Mouse (Mus musculus) ES-Bruce4 (cell line): ENCODE measurements around the gene Tekt1. TPM values are rescaled to one million over a fixed set of nuclear protein-coding genes. Genes with fewer than 3 reads are reported as not detected.

Source experiments
- H3K27ac ChIP-seq: 2 replicates; pipeline ENCODE4 v1.5.1; 2012; ENCODE audit warnings: low read length, inconsistent platforms; ENCODE audit not compliant: insufficient read depth
- H3K27me3 ChIP-seq: 2 replicates; pipeline ENCODE4 v1.6.1; 2012; ENCODE audit warnings: mild to moderate bottlenecking, low read length, inconsistent platforms; ENCODE audit not compliant: control insufficient read depth, poor library complexity, insufficient read depth, severe bottlenecking
- H3K36me3 ChIP-seq: 2 replicates; pipeline ENCODE4 v1.6.1; 2012; ENCODE audit warnings: inconsistent platforms, mild to moderate bottlenecking, low read length, moderate library complexity; ENCODE audit not compliant: control insufficient read depth, poor library complexity, insufficient read depth, severe bottlenecking
- H3K4me1 ChIP-seq: one replicate; pipeline ENCODE4 v1.8.1; 2011; ENCODE audit warnings: low read length; ENCODE audit not compliant: control insufficient read depth, insufficient read depth
- H3K4me3 ChIP-seq: 2 replicates; pipeline ENCODE4 v1.5.1; 2011; ENCODE audit warnings: low read depth, mild to moderate bottlenecking, low read length
- H3K9ac ChIP-seq: 2 replicates; pipeline ENCODE4 v1.6.1; 2012; ENCODE audit warnings: low read depth, mild to moderate bottlenecking, inconsistent platforms; ENCODE audit not compliant: poor library complexity, severe bottlenecking
- H3K9me3 ChIP-seq: replicated peaks from 2 replicates; pipeline ENCODE4 v1.6.1; 2012; ENCODE audit warnings: mild to moderate bottlenecking, low read length, inconsistent platforms; ENCODE audit not compliant: control insufficient read depth, poor library complexity, insufficient read depth, severe bottlenecking
- CTCF ChIP-seq: IDR thresholded peaks from one replicate; pipeline ENCODE4 v1.8.1; 2011; ENCODE audit warnings: low read depth, low read length
- EP300 ChIP-seq: IDR thresholded peaks from 2 replicates; pipeline ENCODE4 v1.6.1; 2011; ENCODE audit warnings: low read depth, low read length; ENCODE audit not compliant: insufficient read depth
- POLR2A ChIP-seq: IDR thresholded peaks from one replicate; pipeline ENCODE4 v1.8.1; 2011; ENCODE audit warnings: low read length; ENCODE audit not compliant: insufficient read depth
- polyA plus RNA-seq: library from polyadenylated mRNA; stranded (reverse); fragments of >200 nt; gene quantifications from 2 replicates; pipeline ENCODE4 v1.2.4, GENCODE M21; 2011; ENCODE audit warnings: low read depth; ENCODE audit not compliant: missing spikeins, insufficient read depth, insufficient read length

Tekt1 gene
- polyA plus RNA-seq, 1 experiment, result 0.87 TPM

DNA sequence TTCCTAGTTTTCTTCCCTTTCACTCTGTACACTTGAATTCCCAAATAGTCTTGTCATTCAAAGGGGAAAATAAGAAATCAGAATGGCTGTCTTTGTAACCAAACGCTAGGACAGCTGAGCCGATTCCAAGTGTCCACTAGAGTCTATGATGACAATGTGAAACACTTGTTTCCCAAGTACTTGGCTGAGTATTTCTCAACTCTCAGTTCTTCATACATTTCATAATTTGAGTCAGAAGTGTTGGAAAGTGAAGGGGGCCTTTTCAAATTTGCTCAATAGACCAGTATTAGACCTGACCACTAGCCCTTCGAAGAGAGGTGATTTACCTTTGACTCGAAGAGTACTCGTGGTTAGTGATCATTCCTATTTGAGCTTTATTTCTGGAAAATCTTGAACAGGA, 2.3 kb upstream of the Tekt1 start:
- H3K27ac ChIP-seq, result no peak overlapping the region
- H3K9me3 ChIP-seq, result no peaks in the 10 kb centered on the region
- H3K27me3 ChIP-seq, result no peaks in the 10 kb centered on the region
- H3K4me1 ChIP-seq, result no peaks in the 10 kb centered on the region
- H3K4me3 ChIP-seq, result no peak overlapping the region
- TF ChIP-seq POLR2A (no peak), EP300 (no peak), CTCF (no peak)
- no peaks in the 10 kb centered on the region for H3K36me3 ChIP-seq
- no peak overlapping the region for H3K9ac ChIP-seq

DNA sequence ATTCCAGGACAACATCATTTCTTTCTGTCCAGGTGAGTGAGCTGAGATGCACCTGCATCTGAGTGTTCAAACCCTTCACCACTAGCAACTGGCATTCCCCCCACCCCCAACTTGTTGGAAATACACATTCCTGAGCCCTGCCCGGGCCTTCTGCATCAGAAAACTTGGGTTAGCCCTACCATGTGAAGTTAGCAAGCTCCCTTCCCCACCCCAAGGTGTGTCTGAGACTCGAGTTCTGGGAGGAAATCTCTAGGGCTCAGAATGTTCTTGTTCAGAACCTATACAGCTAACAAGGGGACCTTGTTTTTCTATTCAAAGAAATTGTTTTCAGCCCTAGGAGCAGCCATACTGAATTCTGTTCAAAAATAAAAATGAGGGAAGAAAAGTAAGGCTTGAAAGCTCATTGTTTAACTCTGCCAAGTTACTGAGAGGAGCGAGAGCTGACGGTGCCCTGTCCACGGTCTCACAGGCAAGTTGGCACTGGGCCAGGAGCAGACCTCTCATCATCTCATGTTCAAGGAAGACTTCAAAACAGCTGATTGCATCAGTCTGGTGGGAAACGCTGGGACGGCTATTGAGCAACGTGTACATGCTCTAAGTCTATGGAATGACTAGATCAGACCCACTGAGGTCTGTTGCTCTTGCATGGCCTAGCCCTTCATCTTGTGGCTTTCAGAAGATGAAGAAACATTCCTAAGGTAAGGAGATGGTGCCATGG, 1.4 kb upstream of the Tekt1 start:
- H3K9ac ChIP-seq, result no peak overlapping the region

DNA sequence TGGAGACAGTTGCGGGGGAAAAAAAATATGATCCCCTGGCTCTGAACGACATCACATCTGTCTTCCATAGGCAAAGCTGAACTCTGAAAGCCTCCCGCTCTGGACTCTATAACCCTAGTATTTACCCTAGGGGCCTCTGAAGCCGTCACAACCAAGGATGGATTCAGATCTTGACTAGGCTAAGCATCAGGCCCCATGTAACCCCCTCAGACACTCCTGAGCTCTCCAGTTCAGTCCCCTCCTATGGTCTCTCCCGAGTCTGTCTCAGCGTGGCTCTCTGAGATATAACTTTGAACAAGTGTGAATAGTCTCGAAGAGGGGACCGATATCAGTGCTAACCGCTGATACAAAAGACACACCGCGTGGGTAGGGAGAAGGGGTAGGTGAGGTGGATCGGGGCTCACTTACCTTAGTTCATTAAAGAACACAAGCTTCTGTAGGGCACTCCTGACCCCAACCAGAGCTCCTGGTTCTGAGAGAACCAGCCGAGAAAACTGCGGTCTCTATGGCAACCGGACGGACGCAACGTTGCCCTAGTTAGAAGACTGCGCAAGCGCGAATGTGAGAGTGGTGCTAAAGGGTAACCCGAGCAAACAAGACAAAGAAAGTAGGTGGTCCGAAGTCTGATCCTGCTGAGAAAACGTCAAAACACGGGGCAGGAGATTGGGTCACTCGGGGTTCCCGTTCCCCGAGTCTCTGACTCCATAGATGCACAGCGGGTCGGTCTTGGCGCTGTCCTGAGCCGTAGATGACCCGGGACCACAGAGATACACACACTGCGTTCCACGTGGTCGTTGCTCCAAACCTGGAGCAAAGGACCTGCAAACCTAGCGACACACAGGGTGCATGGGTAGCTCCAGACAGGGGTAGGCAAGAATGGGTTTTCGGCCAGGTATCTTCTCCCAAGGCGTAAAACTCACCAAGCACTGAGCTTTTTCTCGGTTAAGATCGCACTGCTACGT, 576 bp downstream of the Tekt1 start:
- H3K9me3 ChIP-seq, result no peaks in the 10 kb centered on the region
- no peaks in the 10 kb centered on the region for H3K4me1 ChIP-seq
- H3K27ac ChIP-seq, result no peak overlapping the region
- H3K9ac ChIP-seq, result no peak overlapping the region
- no peaks in the 10 kb centered on the region for H3K27me3 ChIP-seq
- peak overlapping the region; percentile 18 for H3K4me3 ChIP-seq
- no peak for TF ChIP-seq POLR2A
- H3K36me3 ChIP-seq, result no peaks in the 10 kb centered on the region

More for the DNA sequence above, 1.4 kb upstream of the Tekt1 start:
- Histone ChIP-seq H3K9me3 (no peaks in the 10 kb centered on the region), H3K27ac (no peak overlapping the region), H3K4me3 (no peak overlapping the region), H3K4me1 (no peaks in the 10 kb centered on the region), H3K27me3 (no peaks in the 10 kb centered on the region), H3K36me3 (no peaks in the 10 kb centered on the region)
- TF ChIP-seq CTCF (no peak), POLR2A (no peak), EP300 (no peak)

DNA sequence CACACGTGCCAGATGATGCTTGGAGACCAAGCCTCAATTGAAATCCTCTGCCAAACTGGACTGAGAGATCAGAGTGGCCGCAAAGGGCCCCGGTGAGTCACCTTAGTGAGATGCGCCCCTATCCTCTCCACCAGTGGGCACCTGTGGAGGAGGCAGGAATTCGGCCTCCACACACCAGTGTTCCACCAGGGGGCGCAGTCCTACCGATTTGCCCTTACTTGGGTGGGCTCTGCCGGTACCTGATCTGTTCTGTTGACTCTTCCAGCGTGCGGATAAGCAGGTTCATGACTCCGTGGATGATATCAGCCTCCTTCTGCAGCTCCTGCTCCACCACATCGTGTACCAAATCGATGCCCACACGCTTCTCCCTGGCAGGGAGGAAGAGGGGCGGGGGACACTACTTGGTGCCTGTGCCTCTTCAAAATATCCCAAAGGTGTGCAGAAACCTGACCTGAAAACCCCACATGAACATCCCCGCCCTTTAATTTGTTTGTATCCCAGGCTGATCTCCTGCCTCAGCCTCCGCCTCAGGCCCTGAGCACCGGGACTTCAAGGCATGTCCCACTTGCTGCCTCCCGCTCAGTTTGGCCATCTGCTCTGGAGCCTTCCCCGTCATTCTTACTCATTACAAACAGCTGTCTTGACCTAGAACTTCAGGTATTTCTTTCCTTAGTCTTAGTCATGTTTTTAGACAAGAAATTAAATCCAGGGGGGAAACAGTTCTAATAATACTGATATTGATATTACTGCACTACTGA, 7.1 kb downstream of the Tekt1 start:
- no peaks in the 10 kb centered on the region for H3K27me3 ChIP-seq
- peak overlapping the region; percentile 6; the same call in 1 of the 2 replicates for H3K4me3 ChIP-seq
- peaks cover 2% of the 10 kb centered on the region for H3K4me1 ChIP-seq
- TF ChIP-seq EP300, result no peak
- peak; percentile 97 for TF ChIP-seq CTCF
- no peaks in the 10 kb centered on the region for H3K9me3 ChIP-seq
- H3K36me3 ChIP-seq, result no peaks in the 10 kb centered on the region
- H3K27ac ChIP-seq, result no peak overlapping the region
- H3K9ac ChIP-seq, result no peak overlapping the region

DNA sequence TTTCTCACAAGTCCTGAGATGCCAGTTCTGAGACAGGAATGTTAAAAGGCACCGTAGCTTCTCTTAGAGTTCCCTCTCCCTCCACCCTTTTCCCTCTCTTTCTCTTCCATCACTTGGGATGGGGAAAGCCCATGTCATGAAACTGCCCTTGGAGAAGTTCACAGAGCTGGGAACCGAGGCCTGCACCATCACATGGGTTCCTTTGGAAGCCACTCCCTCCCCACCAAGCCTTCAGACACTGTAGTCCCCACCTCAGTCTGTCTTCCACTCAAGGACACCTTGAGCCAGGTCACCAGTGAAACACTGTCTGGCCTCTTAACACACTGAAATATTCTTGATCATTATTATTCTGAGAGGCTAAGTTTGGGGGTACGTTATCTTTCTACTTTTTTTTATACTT, 9.1 kb downstream of the Tekt1 start:
- Histone ChIP-seq H3K36me3 (no peaks in the 10 kb centered on the region), H3K9ac (no peak overlapping the region), H3K27me3 (no peaks in the 10 kb centered on the region), H3K9me3 (no peaks in the 10 kb centered on the region), H3K4me1 (peaks cover 2% of the 10 kb centered on the region), H3K27ac (no peak overlapping the region), H3K4me3 (no peak overlapping the region)
- TF ChIP-seq POLR2A (no peak), CTCF (no peak), EP300 (no peak)

DNA sequence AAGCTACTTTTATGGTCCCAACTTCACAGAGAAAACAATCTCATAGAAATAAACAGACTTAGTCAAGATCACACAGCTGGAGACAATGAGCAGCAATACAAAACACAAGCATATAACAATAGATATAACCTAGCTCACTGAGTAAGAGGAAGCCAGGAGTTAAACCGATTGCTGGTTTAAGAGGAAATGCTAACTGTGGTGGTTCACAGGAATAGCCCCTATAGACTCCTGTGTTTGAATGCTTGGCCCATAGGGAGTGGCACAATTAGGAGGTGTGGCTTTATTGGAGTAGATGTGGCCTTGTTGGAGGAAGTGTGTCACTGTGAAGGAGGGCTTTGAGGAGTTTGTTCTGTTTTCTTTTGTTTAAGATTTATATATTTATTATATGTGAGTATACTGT, 10.0 kb downstream of the Tekt1 start:
- Histone ChIP-seq H3K27me3 (no peaks in the 10 kb centered on the region), H3K4me1 (peaks cover 2% of the 10 kb centered on the region), H3K4me3 (no peak overlapping the region), H3K27ac (no peak overlapping the region), H3K9ac (no peak overlapping the region), H3K9me3 (no peaks in the 10 kb centered on the region), H3K36me3 (no peaks in the 10 kb centered on the region)
- TF ChIP-seq EP300, result no peak
- TF ChIP-seq CTCF, result no peak
- TF ChIP-seq POLR2A, result no peak
